Mouse (Mus musculus): ENCODE results near the gene Hecw1. TPM values are rescaled to one million over a fixed set of nuclear protein-coding genes. Genes with fewer than 3 reads are reported as not detected.
"Not testable (repeated sequence)": the region's sequence is repeated elsewhere in the genome, so short reads cannot be mapped to it uniquely, and the experiment has no call there.

The Hecw1 gene
- total RNA-seq, 2 experiments from 2014 or later, result 0.11 TPM; not detected in 1

- no peak for DNase-seq
Measured at GRCm38 (mm10) chr13:14365546-14365945, 157.5 kb downstream of the Hecw1 start.

GRCm38 (mm10) chr13:14327252-14327651 is 195.8 kb downstream of the Hecw1 start:
- no peak for DNase-seq

DNA sequence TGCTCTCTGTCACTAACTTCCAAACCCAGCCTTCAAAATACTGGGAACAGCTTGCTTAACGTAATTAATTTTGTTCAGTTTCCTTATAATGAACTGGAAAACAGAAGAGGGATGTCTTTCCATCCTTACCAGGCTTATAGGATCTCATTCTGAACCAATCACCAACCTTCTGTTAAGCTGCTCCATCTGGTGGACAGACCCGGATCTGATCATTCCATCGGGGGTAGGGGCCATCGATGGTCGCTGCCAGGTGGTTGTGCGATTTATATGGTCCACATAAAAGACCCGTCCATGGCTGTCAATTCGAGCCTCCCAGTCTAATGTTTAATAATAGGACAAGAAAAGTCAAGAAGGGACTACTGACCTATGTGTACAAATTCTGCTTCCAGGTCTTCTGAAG is 216.4 kb downstream of the Hecw1 start:
- DNase-seq, result no peak

- no peak for DNase-seq
Measured at GRCm38 (mm10) chr13:14304103-14304502, 218.9 kb downstream of the Hecw1 start.

- no peak for DNase-seq
Measured at GRCm38 (mm10) chr13:14302921-14303320, 220.1 kb downstream of the Hecw1 start.

- DNase-seq, result no peak
Measured at GRCm38 (mm10) chr13:14290016-14290415, 233.0 kb downstream of the Hecw1 start.

- no peak for DNase-seq
Measured at GRCm38 (mm10) chr13:14271476-14271875, 251.6 kb downstream of the Hecw1 start.

DNA sequence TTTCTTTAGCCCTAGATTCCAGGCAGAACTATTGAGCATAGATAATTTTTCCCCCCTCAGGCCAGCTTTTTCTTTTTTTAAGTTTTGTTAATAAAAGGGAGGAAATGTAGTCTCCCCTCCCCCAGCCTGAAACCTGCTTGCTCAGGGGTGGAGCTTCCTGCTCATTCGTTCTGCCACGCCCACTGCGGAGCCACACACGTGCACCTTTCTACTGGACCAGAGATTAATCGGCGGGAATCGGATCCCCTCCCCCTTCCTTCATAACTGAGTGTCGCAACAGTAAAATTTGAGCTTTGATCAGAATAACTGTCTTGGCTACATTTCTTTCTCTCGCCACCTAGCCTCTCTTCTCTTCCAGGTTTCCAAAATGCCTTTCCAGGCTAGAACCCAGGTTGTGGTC is 262.1 kb downstream of the Hecw1 start:
- not testable (repeated sequence) for DNase-seq

- no peak for DNase-seq
Measured at GRCm38 (mm10) chr13:14245946-14246345, 277.1 kb downstream of the Hecw1 start.

- no peak for DNase-seq
Measured at GRCm38 (mm10) chr13:14179669-14180068, 343.4 kb downstream of the Hecw1 start.

DNA sequence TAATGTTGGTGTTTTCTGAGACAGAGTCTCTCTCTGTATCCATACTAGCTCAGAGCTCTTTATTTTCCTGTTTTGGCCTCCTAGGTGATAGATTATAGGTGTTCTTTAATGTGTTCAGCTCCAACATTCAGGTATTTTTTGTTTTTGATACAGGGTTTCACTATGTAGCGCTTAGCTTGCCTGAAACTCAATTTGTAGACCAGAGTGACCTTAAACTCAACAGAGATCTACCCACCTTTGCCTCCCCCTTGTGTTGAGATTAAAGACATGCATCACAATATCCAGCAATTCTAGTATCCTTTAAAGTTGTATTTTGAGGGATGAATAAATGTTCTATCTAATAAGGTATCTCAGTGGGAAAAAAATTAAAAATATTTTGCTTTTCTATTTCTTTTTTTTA is 345.0 kb downstream of the Hecw1 start:
- DNase-seq, result no peak

Other genes with a start within 250 kb of the Hecw1 start
- gene Mrpl32, start 89.9 kb upstream of the Hecw1 start, total RNA-seq (2021), result 10 to 100 TPM; 38.5 to 44.0 TPM
- 10 to 100 TPM; 48.5 to 51.4 TPM for gene Psma2, start 90.0 kb upstream of the Hecw1 start, total RNA-seq (2021)
- gene AW209491, start 106.9 kb upstream of the Hecw1 start, total RNA-seq (2021), result 10 to 100 TPM; 10.1 to 11.7 TPM